Mouse (Mus musculus) C2C12 (cell line): Measurements from ENCODE around the gene Ldlrad1.

Experiments
- CTCF ChIP-seq: IDR thresholded peaks from one replicate; pipeline ENCODE4 v1.5.1; 2011; ENCODE audit not compliant: control insufficient read depth, insufficient read depth, insufficient read length
- USF1 ChIP-seq: IDR thresholded peaks from one replicate; pipeline ENCODE4 v1.6.1; 2011; ENCODE audit warnings: low read depth, mild to moderate bottlenecking, control low read depth, moderate library complexity

DNA sequence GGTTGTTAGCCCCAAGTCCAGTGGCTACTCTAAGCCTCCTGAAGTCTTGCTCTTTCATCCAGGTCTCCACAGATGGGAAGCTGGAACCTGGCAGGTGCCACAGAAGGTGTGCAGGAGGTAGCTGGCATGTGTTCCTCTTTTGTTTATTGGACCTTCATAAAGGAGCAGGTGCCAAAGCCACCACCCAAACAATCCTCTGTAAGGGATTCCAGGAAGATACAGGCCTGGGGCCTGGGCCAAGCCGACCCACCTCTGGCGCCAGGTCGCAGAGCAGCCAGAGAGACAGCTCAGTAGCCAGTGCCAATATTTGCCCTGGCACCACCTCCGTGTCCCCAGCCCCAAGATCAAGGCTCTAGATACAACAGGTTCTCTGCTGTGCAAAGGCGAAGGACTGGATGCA, 12.5 kb downstream of the Ldlrad1 start:
- TF ChIP-seq CTCF (no peak), USF1 (no peak)
